In genomic region chr13:77547486-77548385, GRCm38 (mm10) we compare ENCODE assay signal across 10 mouse cellular contexts.
DNase-seq lines count a peak whose midpoint lies in the region; ATAC-seq and TF ChIP-seq lines count a peak whose summit lies in the region.
"Had no signal": no experiment of that assay in that cellular context is flagged by ENCODE, and none has a peak within 500 bp of the region (broad histone marks: within the 10 kb centered on the region; RNA-seq: fewer than 3 reads in every experiment).

No protein-coding gene starts in this region.

- H3K27me3 ChIP-seq in testis, adult 2 months (ENCODE audit: control insufficient read depth, insufficient read depth, low read length) = no peaks in the 10 kb centered on the region
- no peaks in the 10 kb centered on the region; the same call in 1 of the 2 replicates for H3K27me3 ChIP-seq in limb, embryonic 13.5 days
- H3K27me3 ChIP-seq: liver, embryonic 12.5 days had no signal

- no peak for ATAC-seq in limb, embryonic 13.5 days (ENCODE audit: low FRiP score, low read depth)
- no peak for ATAC-seq in monocyte, adult 5-6 weeks (replicated peaks; ENCODE audit: insufficient number of reproducible peaks, low FRiP score, low TSS enrichment, poor library complexity, severe bottlenecking)
- ATAC-seq: liver, embryonic 12.5 days had no signal

- intact Hi-C loops in left cerebral cortex, postnatal 14 days (cut with DNase I) = no loop called here

- peak overlapping the region; percentile 39 for H3K4me2 ChIP-seq in limb, embryonic 13.5 days (replicated peaks)
- H3K4me2 ChIP-seq: liver, embryonic 12.5 days had no signal

- no peak for DNase-seq in testis, postnatal 10 days (ENCODE audit: low spot score)
- DNase-seq in forelimb bud, embryonic 11.5 days (ENCODE audit: low read depth, low spot score) = peak; percentile 20
- no peak for DNase-seq in left cerebral cortex, postnatal 14 days (ENCODE audit: low spot score in 2 of 2)
- DNase-seq in frontal cortex, postnatal 10 days (ENCODE audit: low spot score in 2 of 2) = no peak
- DNase-seq: cerebellum, postnatal 36 days; right cerebral cortex, postnatal 14 days had no signal

- 0 out of 2 replicates have a peak overlapping the region, but pooled peaks have one; percentile 9 for H3K9ac ChIP-seq in limb, embryonic 13.5 days
- H3K9ac ChIP-seq: liver, embryonic 12.5 days had no signal

- 34% methylated on average over 16 of the region's 16 CpGs for WGBS in limb, embryonic 13.5 days

- H3K27ac ChIP-seq in testis, adult 2 months (ENCODE audit: control insufficient read depth, insufficient read depth, low read depth, low read length) = peak overlapping the region; percentile 62; the same call in 1 of the 2 replicates
- no peak overlapping the region for H3K27ac ChIP-seq in limb, embryonic 13.5 days
- H3K27ac ChIP-seq: liver, embryonic 12.5 days had no signal

- no peak for TF ChIP-seq POLR2A in testis, adult 2 months (IDR thresholded peaks at IDR 0.05; ENCODE audit: control insufficient read depth, low read depth, low read length)

- TF ChIP-seq CTCF in testis, adult 2 months (IDR thresholded peaks at IDR 0.05; ENCODE audit: control insufficient read depth, insufficient read depth, insufficient replicate concordance, low read depth, low read length) = no peak

- H3K9me3 ChIP-seq in limb, embryonic 13.5 days = no peaks in the 10 kb centered on the region
- H3K9me3 ChIP-seq: liver, embryonic 12.5 days had no signal

- no peaks in the 10 kb centered on the region for H3K36me3 ChIP-seq in testis, adult 2 months (ENCODE audit: control insufficient read depth, insufficient read depth, low read length)
- no peaks in the 10 kb centered on the region for H3K36me3 ChIP-seq in limb, embryonic 13.5 days
- H3K36me3 ChIP-seq: liver, embryonic 12.5 days had no signal

- peak overlapping the region; percentile 77 for H3K4me3 ChIP-seq in testis, adult 2 months (ENCODE audit: control insufficient read depth, low read depth, low read length)
- H3K4me3 ChIP-seq in limb, embryonic 13.5 days = no peak overlapping the region
- H3K4me3 ChIP-seq: liver, embryonic 12.5 days had no signal

- peaks cover 5% of the 10 kb centered on the region; the same call in 1 of the 2 replicates for H3K4me1 ChIP-seq in testis, adult 2 months (ENCODE audit: control insufficient read depth, insufficient read depth, low read length)
- 0 out of 2 replicates have a peak, but pooled peaks cover 3% of the 10 kb centered on the region for H3K4me1 ChIP-seq in limb, embryonic 13.5 days
- H3K4me1 ChIP-seq: liver, embryonic 12.5 days had no signal
